Mouse (Mus musculus) testis, adult 2 months (tissue): ENCODE measurements around the gene M1ap. TPM values are rescaled to one million over a fixed set of nuclear protein-coding genes. Genes with fewer than 3 reads are reported as not detected.

Experiments used
- H3K27ac ChIP-seq: fragments of 200-500 bp; 2 replicates; pipeline ENCODE4 v1.5.1; 2012; ENCODE audit warnings: low read depth, low read length; ENCODE audit not compliant: control insufficient read depth, insufficient read depth
- H3K27me3 ChIP-seq: fragments of 200-500 bp; 2 replicates; pipeline ENCODE4 v1.6.1; 2012; ENCODE audit warnings: mild to moderate bottlenecking, low read length, moderate library complexity; ENCODE audit not compliant: control insufficient read depth, insufficient read depth
- H3K36me3 ChIP-seq: fragments of 200-500 bp; 2 replicates; pipeline ENCODE4 v1.6.1; 2012; ENCODE audit warnings: mild to moderate bottlenecking, low read length; ENCODE audit not compliant: control insufficient read depth, insufficient read depth
- H3K4me1 ChIP-seq: fragments of 200-500 bp; 2 replicates; pipeline ENCODE4 v1.6.1; 2012; ENCODE audit warnings: low read length; ENCODE audit not compliant: control insufficient read depth, insufficient read depth
- H3K4me3 ChIP-seq: fragments of 200-500 bp; 2 replicates; pipeline ENCODE4 v1.5.1; 2012; ENCODE audit warnings: low read depth, mild to moderate bottlenecking, low read length, moderate library complexity, mixed read lengths; ENCODE audit not compliant: control insufficient read depth
- CTCF ChIP-seq: fragments of 200-500 bp; IDR thresholded peaks from 2 replicates; pipeline ENCODE4 v1.5.1; 2012; ENCODE audit warnings: low read depth, mild to moderate bottlenecking, inconsistent platforms, low read length, moderate library complexity; ENCODE audit not compliant: control insufficient read depth, insufficient read depth, insufficient replicate concordance
- POLR2A ChIP-seq: fragments of 200-500 bp; IDR thresholded peaks from 2 replicates; pipeline ENCODE4 v1.6.1; 2012; ENCODE audit warnings: low read depth, mild to moderate bottlenecking, inconsistent platforms, low read length, moderate library complexity; ENCODE audit not compliant: control insufficient read depth
- polyA plus RNA-seq: library from polyadenylated mRNA; depleted of rRNA; stranded (reverse); fragments of >200 nt; gene quantifications from 2 replicates; pipeline ENCODE4 v1.2.3, GENCODE M21; 2012; rRNA removed

The M1ap gene
- polyA plus RNA-seq = 101 and 141 TPM in 2 replicates

- Histone ChIP-seq H3K27ac (0 out of 2 replicates have a peak within 1 kb of the TSS, but pooled peaks have one; percentile 19), H3K4me3 (peak within 1 kb of the TSS; percentile 56), H3K4me1 (peaks cover 6% of the 10 kb centered on the region), H3K27me3 (no peaks in the 10 kb centered on the region), H3K36me3 (no peaks in the 10 kb centered on the region)
- no peak for TF ChIP-seq CTCF
- no peak for TF ChIP-seq POLR2A
Measured at GRCm38 (mm10) chr6:82946651-82947050, at the start of gene M1ap. M1ap (plus strand) TSS chr6:82946902.

- peaks cover 2% of the 10 kb centered on the region; the same call in 1 of the 2 replicates for H3K4me1 ChIP-seq
- no peak overlapping the region for H3K4me3 ChIP-seq
- H3K27me3 ChIP-seq = no peaks in the 10 kb centered on the region
- TF ChIP-seq POLR2A = no peak
- TF ChIP-seq CTCF = no peak
- H3K36me3 ChIP-seq = no peaks in the 10 kb centered on the region
- no peak overlapping the region for H3K27ac ChIP-seq
Measured at GRCm38 (mm10) chr6:82897311-82897710, 49.4 kb upstream of the M1ap start.

- Histone ChIP-seq H3K27ac (no peak overlapping the region), H3K36me3 (no peaks in the 10 kb centered on the region), H3K4me1 (peaks cover 2% of the 10 kb centered on the region; the same call in 1 of the 2 replicates), H3K27me3 (no peaks in the 10 kb centered on the region), H3K4me3 (no peak overlapping the region)
- TF ChIP-seq CTCF (no peak), POLR2A (no peak)
Measured at GRCm38 (mm10) chr6:82898227-82898626, 48.5 kb upstream of the M1ap start.

GRCm38 (mm10) chr6:82898745-82899144 is 48.0 kb upstream of the M1ap start:
- no peak overlapping the region for H3K4me3 ChIP-seq
- H3K4me1 ChIP-seq = peaks cover 2% of the 10 kb centered on the region; the same call in 1 of the 2 replicates
- no peaks in the 10 kb centered on the region for H3K27me3 ChIP-seq
- no peak for TF ChIP-seq CTCF
- no peak for TF ChIP-seq POLR2A
- no peaks in the 10 kb centered on the region for H3K36me3 ChIP-seq
- no peak overlapping the region for H3K27ac ChIP-seq

- no peaks in the 10 kb centered on the region for H3K36me3 ChIP-seq
- H3K27ac ChIP-seq = no peak overlapping the region
- peaks cover 3% of the 10 kb centered on the region; the same call in 1 of the 2 replicates for H3K4me1 ChIP-seq
- no peak overlapping the region for H3K4me3 ChIP-seq
- TF ChIP-seq CTCF (no peak), POLR2A (no peak)
- no peaks in the 10 kb centered on the region for H3K27me3 ChIP-seq
Measured at GRCm38 (mm10) chr6:82902559-82902958, 44.1 kb upstream of the M1ap start.

GRCm38 (mm10) chr6:82906985-82907384 is 39.7 kb upstream of the M1ap start:
- peaks cover 2% of the 10 kb centered on the region; the same call in 1 of the 2 replicates for H3K4me1 ChIP-seq
- no peak for TF ChIP-seq CTCF
- TF ChIP-seq POLR2A = no peak
- H3K4me3 ChIP-seq = no peak overlapping the region
- no peaks in the 10 kb centered on the region for H3K36me3 ChIP-seq
- no peak overlapping the region for H3K27ac ChIP-seq
- H3K27me3 ChIP-seq = no peaks in the 10 kb centered on the region

- no peak for TF ChIP-seq CTCF
- no peak for TF ChIP-seq POLR2A
- H3K4me1 ChIP-seq = peaks cover 4% of the 10 kb centered on the region
Measured at GRCm38 (mm10) chr6:82908034-82908433, 38.7 kb upstream of the M1ap start.

GRCm38 (mm10) chr6:82909136-82909855 is 37.4 kb upstream of the M1ap start:
- H3K27me3 ChIP-seq = no peaks in the 10 kb centered on the region
- TF ChIP-seq CTCF (no peak), POLR2A (no peak)

More at GRCm38 (mm10) chr6:82908034-82908433, 38.7 kb upstream of the M1ap start:
- no peaks in the 10 kb centered on the region for H3K27me3 ChIP-seq
- H3K27ac ChIP-seq = no peak overlapping the region
- H3K4me3 ChIP-seq = no peak overlapping the region
- no peaks in the 10 kb centered on the region for H3K36me3 ChIP-seq

More at GRCm38 (mm10) chr6:82909136-82909855, 37.4 kb upstream of the M1ap start:
- Histone ChIP-seq H3K4me1 (peaks cover 15% of the 10 kb centered on the region), H3K36me3 (no peaks in the 10 kb centered on the region), H3K4me3 (no peak overlapping the region), H3K27ac (no peak overlapping the region)
